Mouse (Mus musculus): ENCODE data around the gene Kcnmb2.

GRCm38 (mm10) chr3:31991526-31992045 lies 89.3 kb downstream of the Kcnmb2 start:
- TF ChIP-seq POLR2A (IDR thresholded peaks at IDR 0.05; ENCODE audit: insufficient read depth, low read depth, low read length) (no peak), CTCF (IDR thresholded peaks at IDR 0.05; ENCODE audit: insufficient read depth, low read depth, low read length) (no peak)
